Mouse (Mus musculus) T-helper 17 cell (primary cell): ENCODE results near the gene Trak2.
"Not testable (repeated sequence)": the region's sequence is repeated elsewhere in the genome, so short reads cannot be mapped to it uniquely, and the experiment has no call there.

Experiments
- in situ Hi-C, 2 experiments: fragments of 300-600 bp; cut with MboI, MseI; formaldehyde crosslinking; loops; 1 replicate in 1 of 2; 2 replicates in 1 of 2; pipeline ENCODE4 v1.15.1; 2025; ENCODE audit warnings: high pct_unique_total_duplicates in 2 of 2

Gene Trak2

GRCm38 (mm10) chr1:58891481-58892170 lies 81.6 kb downstream of the Trak2 start:
- in situ Hi-C loops: loop anchor here in 1 of 2 experiments (5.0 kb wide), 1 partner anchor 199 kb away; no protein-coding TSS in a partner anchor

GRCm38 (mm10) chr1:58890697-58891290 lies 82.4 kb downstream of the Trak2 start:
- in situ Hi-C loops: loop anchor here in 1 of 2 experiments (5.0 kb wide), 1 partner anchor 198 kb away; no protein-coding TSS in a partner anchor

GRCm38 (mm10) chr1:58889826-58890546 lies 83.2 kb downstream of the Trak2 start:
- in situ Hi-C loops: loop anchor here in 1 of 2 experiments (5.0 kb wide), 1 partner anchor 198 kb away; no protein-coding TSS in a partner anchor

- in situ Hi-C loops: no loop called here
Observed at GRCm38 (mm10) chr1:58885646-58886045, 87.6 kb downstream of the Trak2 start.

GRCm38 (mm10) chr1:58883279-58883678 lies 90.0 kb downstream of the Trak2 start:
- in situ Hi-C loops: not testable (repeated sequence)

- in situ Hi-C loops: not testable (repeated sequence)
Observed at GRCm38 (mm10) chr1:58879291-58879690, 93.9 kb downstream of the Trak2 start.

GRCm38 (mm10) chr1:58876500-58876899 lies 96.7 kb downstream of the Trak2 start:
- in situ Hi-C loops: not testable (repeated sequence)

- in situ Hi-C loops: not testable (repeated sequence)
Observed at GRCm38 (mm10) chr1:58860586-58860985, 112.6 kb downstream of the Trak2 start.

GRCm38 (mm10) chr1:58859738-58860365 lies 113.4 kb downstream of the Trak2 start:
- in situ Hi-C loops: loop anchor here in 1 of 2 experiments (5.0 kb wide), 1 partner anchor 198 kb away; no protein-coding TSS in a partner anchor

- in situ Hi-C loops: loop anchor here in 1 of 2 experiments (5.0 kb wide), 1 partner anchor 197 kb away; no protein-coding TSS in a partner anchor
Observed at GRCm38 (mm10) chr1:58859131-58859530, 114.1 kb downstream of the Trak2 start.

- in situ Hi-C loops: loop anchor here in 1 of 2 experiments (5.0 kb wide), 1 partner anchor 195 kb away; no protein-coding TSS in a partner anchor
Observed at GRCm38 (mm10) chr1:58856811-58857210, 116.4 kb downstream of the Trak2 start.
